Mouse (Mus musculus): Measurements from ENCODE around the gene Pex11a.

The Pex11a gene

DNA sequence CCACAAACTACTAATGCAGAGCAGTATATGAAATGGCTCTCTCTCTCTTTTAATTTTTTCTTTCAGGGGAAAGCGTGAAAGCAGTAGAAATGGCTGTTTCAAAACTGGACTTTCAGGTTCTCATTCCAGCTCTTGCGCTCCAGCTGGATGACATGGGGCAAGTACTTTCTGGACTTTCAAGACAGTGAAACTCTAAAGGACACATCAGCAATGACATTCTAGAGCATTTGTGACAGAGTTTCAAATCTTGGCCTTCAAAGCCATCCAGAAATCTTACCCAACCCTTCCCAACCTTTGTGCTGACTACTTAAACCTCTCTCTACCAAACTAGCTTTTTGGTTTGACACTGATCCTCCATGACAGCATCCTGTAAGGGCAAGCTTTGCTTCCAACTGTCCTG lies 4.0 kb downstream of the Pex11a start:
- DNase-seq (ENCODE audit: low read depth), result no peak

- no peak for DNase-seq (ENCODE audit: low read depth)
These were observed 6.4 kb downstream of the Pex11a start for GRCm38 (mm10) chr7:79736511-79736910.

- DNase-seq (ENCODE audit: low read depth), result no peak
These were observed 8.4 kb downstream of the Pex11a start for GRCm38 (mm10) chr7:79734563-79734962.

GRCm38 (mm10) chr7:79732622-79733021 lies 10.3 kb downstream of the Pex11a start, which contains the start of gene Plin1:
Gene Plin1, minus strand, starts transcription at chr7:79732903.
- no peak for DNase-seq (ENCODE audit: low read depth)

GRCm38 (mm10) chr7:79731438-79731837 lies 11.5 kb downstream of the Pex11a start:
- DNase-seq (ENCODE audit: low read depth), result no peak

- peak; percentile 33 for DNase-seq (ENCODE audit: low read depth)
These were observed 13.1 kb downstream of the Pex11a start for GRCm38 (mm10) chr7:79729743-79730370.

DNA sequence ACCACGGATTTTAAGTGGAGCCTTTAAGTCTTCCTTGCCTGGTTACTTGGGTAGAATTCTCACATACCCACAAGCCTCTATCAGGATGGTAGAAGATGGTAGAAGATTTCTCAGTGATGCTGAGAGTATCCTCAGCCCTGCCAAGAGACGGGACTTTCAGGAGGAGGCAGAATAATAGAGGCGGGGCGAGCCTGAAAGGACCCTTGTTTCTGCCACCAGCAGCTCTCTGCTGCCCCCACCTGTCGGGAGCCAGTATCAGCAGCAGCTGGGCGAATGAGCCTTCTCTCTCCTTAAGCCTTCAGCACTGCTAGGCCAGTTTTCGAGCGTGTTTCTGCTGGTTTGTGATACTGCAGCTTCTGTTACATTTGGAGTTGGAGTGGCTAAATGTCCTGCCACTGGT lies 13.8 kb downstream of the Pex11a start:
- peak; percentile 77 for DNase-seq (ENCODE audit: low read depth)

GRCm38 (mm10) chr7:79728219-79728618 lies 14.7 kb downstream of the Pex11a start:
- DNase-seq (ENCODE audit: low read depth), result peak; percentile 76

DNA sequence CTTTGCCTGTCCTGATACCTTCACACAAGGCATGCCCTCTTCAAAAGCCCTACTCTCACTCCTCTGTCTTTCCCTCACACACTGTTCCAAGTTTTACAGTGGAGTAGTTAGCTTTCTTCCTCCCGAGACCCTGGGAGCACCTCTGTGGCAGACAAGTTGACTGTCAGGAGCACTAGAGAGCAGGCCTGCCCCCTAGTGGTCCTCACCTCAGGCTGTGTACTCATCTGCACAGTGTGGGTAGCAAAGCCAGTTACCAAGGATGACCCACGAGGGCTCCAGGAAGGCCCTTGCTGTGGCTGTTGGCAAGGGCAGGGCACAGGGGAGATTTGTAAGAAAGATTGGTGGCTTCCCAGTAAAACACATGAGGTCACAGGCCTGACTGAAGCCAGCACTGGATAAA lies 15.8 kb downstream of the Pex11a start:
- DNase-seq (ENCODE audit: low read depth), result peak; percentile 63

- peak; percentile 67 for DNase-seq (ENCODE audit: low read depth)
These were observed 21.4 kb downstream of the Pex11a start for GRCm38 (mm10) chr7:79721386-79721977.

- DNase-seq (ENCODE audit: low read depth), result peak; percentile 63
These were observed 27.5 kb downstream of the Pex11a start, which contains the start of gene Kif7 for GRCm38 (mm10) chr7:79715187-79715981. Gene Kif7, minus strand, starts transcription at chr7:79715720.

- no peak for DNase-seq (ENCODE audit: low read depth)
These were observed 32.1 kb downstream of the Pex11a start for GRCm38 (mm10) chr7:79710831-79711230.

DNA sequence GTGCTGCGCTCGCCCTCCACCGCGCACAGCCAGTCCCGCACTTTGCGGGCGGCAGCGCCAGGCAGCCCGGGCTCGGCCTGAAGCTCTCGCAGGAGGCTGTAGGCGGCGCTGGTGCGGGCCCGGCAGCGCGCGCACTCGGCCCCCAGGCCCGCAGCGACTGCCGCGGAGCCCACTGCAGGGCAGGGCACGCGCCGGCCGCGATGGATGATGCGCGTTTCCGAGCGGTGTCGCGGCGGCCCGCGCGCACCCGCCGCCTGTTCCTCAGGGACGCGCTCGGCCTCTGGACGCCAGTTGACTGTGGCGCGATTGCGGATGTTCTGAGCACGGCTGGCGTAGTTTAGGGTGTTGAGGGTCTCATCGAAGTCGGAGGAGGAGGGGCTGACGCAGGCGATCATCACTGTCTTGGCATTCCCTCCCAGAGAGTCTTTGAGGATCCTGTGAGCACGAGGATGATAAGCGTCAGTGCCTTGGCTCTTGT lies 32.8 kb downstream of the Pex11a start:
- DNase-seq (ENCODE audit: low read depth), result no peak

DNA sequence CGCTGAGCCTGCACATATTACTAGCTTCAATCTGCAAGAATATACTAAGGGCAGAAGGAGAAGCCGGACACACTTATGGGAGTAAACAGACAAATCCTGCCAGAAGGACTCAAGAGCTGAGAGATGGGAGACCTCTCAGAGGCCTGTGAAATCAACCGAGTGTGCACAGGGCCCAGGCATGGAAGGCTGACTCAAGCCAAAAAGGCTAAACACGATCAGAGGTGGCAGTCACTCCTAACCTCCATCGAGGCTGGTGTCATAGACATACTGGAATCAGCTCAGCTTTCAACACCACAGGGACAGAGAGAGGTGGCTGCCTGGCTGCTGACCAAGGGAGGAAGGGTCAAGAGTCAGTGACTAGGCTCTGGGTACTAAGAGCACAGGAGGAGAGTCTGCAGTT lies 37.7 kb downstream of the Pex11a start:
- no peak for DNase-seq (ENCODE audit: low read depth)

DNA sequence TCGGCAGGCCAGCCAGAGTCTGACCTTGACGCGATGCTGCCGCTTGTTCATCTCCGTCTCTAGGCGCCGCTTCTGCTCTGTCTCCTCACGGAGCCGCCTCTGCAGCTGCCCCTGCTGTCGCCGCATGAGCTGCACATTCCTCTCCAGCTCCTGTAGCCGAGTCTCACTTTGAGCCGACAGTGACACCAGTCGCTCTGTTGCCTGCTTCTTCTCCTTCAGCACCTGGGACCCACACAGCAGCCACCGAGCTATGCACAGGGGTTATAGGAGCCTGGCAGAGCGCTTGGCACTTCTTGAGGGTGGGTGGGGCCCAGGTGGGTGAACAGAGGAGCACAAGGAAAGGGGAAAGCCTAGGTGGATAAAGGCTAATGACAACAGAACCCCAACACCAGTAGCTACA lies 40.2 kb downstream of the Pex11a start:
- DNase-seq (ENCODE audit: low read depth), result no peak

GRCm38 (mm10) chr7:79696495-79696894 lies 46.4 kb downstream of the Pex11a start:
- DNase-seq (ENCODE audit: low read depth), result no peak

All from naive thymus-derived CD4-positive, alpha-beta T cell, adult 2 months (primary cell).